Mouse (Mus musculus): ENCODE results near the gene Ptges.

- TF ChIP-seq TBP (IDR thresholded peaks at IDR 0.05; ENCODE audit: low read depth, low read length) (no peak), CTCF (IDR thresholded peaks at IDR 0.05 in 2 of 3, conservative IDR thresholded peaks at IDR 0.05 in 1 of 3; ENCODE audit: control insufficient read depth in 1 of 3, insufficient read depth in 1 of 3, low read depth in 2 of 3, low read length in 3 of 3, poor library complexity in 1 of 3, severe bottlenecking in 1 of 3) (no peak), MYC (IDR thresholded peaks at IDR 0.05; ENCODE audit: low read depth, low read length) (no peak), NRF1 (IDR thresholded peaks at IDR 0.05; ENCODE audit: insufficient read depth, low read depth, low read length, poor library complexity, severe bottlenecking) (no peak), HCFC1 (IDR thresholded peaks at IDR 0.05; ENCODE audit: low read depth, low read length) (no peak), POLR2A (IDR thresholded peaks at IDR 0.05; ENCODE audit: control insufficient read depth in 1 of 2, insufficient read depth in 1 of 2, low read depth in 1 of 2, low read length in 2 of 2, poor library complexity in 1 of 2) (no peak)
Measured at GRCm38 (mm10) chr2:30902726-30903722, 26.6 kb downstream of the Ptges start.
